Mouse (Mus musculus): Measurements from ENCODE around the gene Pde1c.

GRCm38 (mm10) chr6:56076378-56076805, 492.5 kb downstream of the Pde1c start:
- TF ChIP-seq CTCF (IDR thresholded peaks at IDR 0.05; ENCODE audit: control insufficient read depth, insufficient read depth, insufficient replicate concordance, low read depth, low read length) (no peak), POLR2A (IDR thresholded peaks at IDR 0.05; ENCODE audit: control insufficient read depth, low read depth, low read length) (no peak)
